Comparison of ENCODE assay signal across 8 mouse cellular contexts in the genomic region with DNA sequence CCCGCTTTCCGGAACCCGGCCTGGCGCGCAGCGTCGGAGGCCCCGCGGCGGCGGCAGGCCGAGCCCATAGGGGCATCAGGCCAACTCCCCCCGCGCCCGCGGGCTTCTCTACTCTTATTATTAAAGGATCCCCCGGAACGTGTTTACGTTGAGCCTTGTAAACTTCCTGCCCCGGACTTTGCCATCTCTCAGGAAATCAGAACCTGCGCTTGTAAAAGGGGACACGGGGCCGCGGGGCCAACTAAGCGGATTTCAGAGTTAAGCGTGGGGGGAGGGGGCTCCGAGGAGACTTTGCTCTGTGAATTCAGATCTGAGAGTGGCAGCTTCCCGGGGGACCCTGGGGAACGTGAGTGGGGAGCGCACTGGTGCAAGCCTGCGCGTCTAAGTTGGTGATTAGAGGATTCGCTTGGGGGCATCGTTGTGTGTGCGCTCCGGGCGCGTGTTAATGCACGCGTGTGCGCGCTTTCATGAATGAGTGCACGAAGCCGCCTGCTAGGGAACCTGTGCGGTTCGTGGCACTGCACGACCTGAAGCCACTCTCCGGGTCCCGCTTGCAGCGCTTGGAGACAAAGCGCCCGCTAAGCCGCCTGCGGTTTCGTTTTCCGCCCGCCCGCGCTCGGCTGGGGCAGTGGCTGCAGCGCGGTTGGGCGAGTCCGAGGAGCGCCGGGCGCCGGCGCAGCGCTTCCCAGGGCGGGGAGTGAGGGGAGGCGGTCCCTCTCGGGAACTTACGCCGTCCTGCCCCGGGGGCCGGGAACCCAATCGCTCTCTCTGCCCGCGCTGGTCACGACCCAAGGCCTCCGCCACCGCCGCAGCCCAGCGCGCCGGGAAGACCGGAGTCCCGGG. TPM values are rescaled to one million over a fixed set of nuclear protein-coding genes. Genes with fewer than 3 reads are reported as not detected.
DNase-seq lines count a peak whose midpoint lies in the region; ATAC-seq lines count a peak whose summit lies in the region.

No protein-coding gene starts in this region.

- peak; percentile 29 for DNase-seq in 3T3-L1 (ENCODE audit: low read depth, low spot score)
- DNase-seq in adrenal gland, postnatal 14 days = peak; percentile 82
- peak; percentile 68 for DNase-seq in forelimb bud, embryonic 11.5 days (ENCODE audit: low read depth, low spot score)
- no peak for DNase-seq in liver, embryonic 11.5 days (ENCODE audit: low spot score)
- DNase-seq in right cerebral cortex, postnatal 10 days (ENCODE audit: low spot score in 2 of 2) = no peak

- H3K36me3 ChIP-seq in hindbrain, embryonic 13.5 days = no peaks in the 10 kb centered on the region
- H3K36me3 ChIP-seq in liver, embryonic 11.5 days (ENCODE audit: control insufficient read depth, insufficient read depth, low read length) = no peaks in the 10 kb centered on the region
- no peaks in the 10 kb centered on the region for H3K36me3 ChIP-seq in neural tube, embryonic 12.5 days

- peaks cover 25% of the 10 kb centered on the region for H3K4me1 ChIP-seq in hindbrain, embryonic 13.5 days (replicated peaks)
- H3K4me1 ChIP-seq in liver, embryonic 11.5 days (replicated peaks; ENCODE audit: control insufficient read depth, insufficient read depth, low read length) = peaks cover 2% of the 10 kb centered on the region; the same call in 1 of the 2 replicates
- H3K4me1 ChIP-seq in neural tube, embryonic 12.5 days = peaks cover 27% of the 10 kb centered on the region

- H3K4me2 ChIP-seq in hindbrain, embryonic 13.5 days = peak overlapping the region; percentile 57
- H3K4me2 ChIP-seq in liver, embryonic 11.5 days = peak overlapping the region; percentile 65
- H3K4me2 ChIP-seq in neural tube, embryonic 12.5 days (replicated peaks) = peak overlapping the region; percentile 83

- peak overlapping the region; percentile 36 for H3K4me3 ChIP-seq in hindbrain, embryonic 13.5 days
- H3K4me3 ChIP-seq in liver, embryonic 11.5 days (ENCODE audit: low read depth, low read length) = peak overlapping the region; percentile 57
- H3K4me3 ChIP-seq in neural tube, embryonic 12.5 days = peak overlapping the region; percentile 44

- H3K27me3 ChIP-seq in hindbrain, embryonic 13.5 days = peaks cover 98% of the 10 kb centered on the region
- peaks cover 100% of the 10 kb centered on the region for H3K27me3 ChIP-seq in liver, embryonic 11.5 days (replicated peaks; ENCODE audit: control insufficient read depth, insufficient read depth, low read length)
- H3K27me3 ChIP-seq in neural tube, embryonic 12.5 days (replicated peaks) = peaks cover 98% of the 10 kb centered on the region

- no peak overlapping the region for H3K9ac ChIP-seq in hindbrain, embryonic 13.5 days
- peak overlapping the region; percentile 49 for H3K9ac ChIP-seq in liver, embryonic 11.5 days (ENCODE audit: low read depth, low read length)
- peak overlapping the region; percentile 38; the same call in 1 of the 2 replicates for H3K9ac ChIP-seq in neural tube, embryonic 12.5 days

- WGBS in hindbrain, embryonic 13.5 days = under 1% methylated on average over 87 of the region's 89 CpGs
- whole genome bisulfite sequencing in liver, embryonic 11.5 days = under 1% methylated on average over 89 of the region's 89 CpGs
- under 1% methylated on average over 89 of the region's 89 CpGs for WGBS in neural tube, embryonic 12.5 days

- no peak overlapping the region for H3K27ac ChIP-seq in hindbrain, embryonic 13.5 days
- peak overlapping the region; percentile 82 for H3K27ac ChIP-seq in liver, embryonic 11.5 days (ENCODE audit: low read depth, low read length)
- no peak overlapping the region for H3K27ac ChIP-seq in neural tube, embryonic 12.5 days

- ATAC-seq in hindbrain, embryonic 13.5 days (ENCODE audit: low FRiP score) = no peak
- ATAC-seq in liver, embryonic 11.5 days (replicated peaks; ENCODE audit: low FRiP score) = peak; percentile 48
- no peak; the same call in 1 of the 2 replicates for ATAC-seq in neural tube, embryonic 12.5 days (ENCODE audit: low FRiP score, low read depth)
- no peak for ATAC-seq in activated CD4-positive, CD25-positive, alpha-beta regulatory T cell, adult 4 months

- no peaks in the 10 kb centered on the region for H3K9me3 ChIP-seq in hindbrain, embryonic 13.5 days
- H3K9me3 ChIP-seq in liver, embryonic 11.5 days (ENCODE audit: control insufficient read depth, low read length) = no peaks in the 10 kb centered on the region
- no peaks in the 10 kb centered on the region for H3K9me3 ChIP-seq in neural tube, embryonic 12.5 days

RNA-seq across cellular contexts. Expression of a gene that starts 0.9 kb away (rescaled TPM):
- 1.1 and 1.2 TPM in 2 replicates for total RNA-seq in adrenal gland, postnatal 14 days (2021)
- polyA plus RNA-seq in hindbrain, embryonic 13.5 days (2015; fragmentation: Nextera tagmentation; extraction: Ambion mirVana) = 0.96 and 1.3 TPM in 2 replicates
- polyA plus RNA-seq in liver, embryonic 11.5 days (2014; fragmentation: Nextera tagmentation; extraction: Ambion mirVana) = 37.6 and 37.8 TPM in 2 replicates
- polyA plus RNA-seq in neural tube, embryonic 12.5 days (2016; fragmentation: Nextera tagmentation; extraction: Ambion mirVana) = 4.2 and 5.5 TPM in 2 replicates
- not detected for polyA plus RNA-seq in activated CD4-positive, CD25-positive, alpha-beta regulatory T cell, adult 4 months (2017; shearing (Covaris generic))

RNA-seq across cellular contexts. Expression of a gene that starts 24.9 kb away (rescaled TPM):
- total RNA-seq in adrenal gland, postnatal 14 days (2021) = 28.6 and 38.1 TPM in 2 replicates
- 53.8 and 54.1 TPM in 2 replicates for polyA plus RNA-seq in hindbrain, embryonic 13.5 days (2015; fragmentation: Nextera tagmentation; extraction: Ambion mirVana)
- polyA plus RNA-seq in liver, embryonic 11.5 days (2014; fragmentation: Nextera tagmentation; extraction: Ambion mirVana) = 48.1 and 50.6 TPM in 2 replicates
- 67.3 and 70.0 TPM in 2 replicates for polyA plus RNA-seq in neural tube, embryonic 12.5 days (2016; fragmentation: Nextera tagmentation; extraction: Ambion mirVana)
- polyA plus RNA-seq in activated CD4-positive, CD25-positive, alpha-beta regulatory T cell, adult 4 months (2017; shearing (Covaris generic)) = 10 to 100 TPM; 16.1 to 24.7 TPM

RNA-seq across cellular contexts. Expression of a gene that starts 32.7 kb away (rescaled TPM):
- 4.6 and 5.1 TPM in 2 replicates for total RNA-seq in adrenal gland, postnatal 14 days (2021)
- polyA plus RNA-seq in hindbrain, embryonic 13.5 days (2015; fragmentation: Nextera tagmentation; extraction: Ambion mirVana) = 2.8 and 4.1 TPM in 2 replicates
- polyA plus RNA-seq in liver, embryonic 11.5 days (2014; fragmentation: Nextera tagmentation; extraction: Ambion mirVana) = 2.6 and 3.4 TPM in 2 replicates
- polyA plus RNA-seq in neural tube, embryonic 12.5 days (2016; fragmentation: Nextera tagmentation; extraction: Ambion mirVana) = 17.0 and 20.9 TPM in 2 replicates
- polyA plus RNA-seq in activated CD4-positive, CD25-positive, alpha-beta regulatory T cell, adult 4 months (2017; shearing (Covaris generic)) = not detected

RNA-seq across cellular contexts. Expression of a gene that starts 44.4 kb away (rescaled TPM):
- 0.41 TPM in 1 of 2 replicates, not detected in the other for total RNA-seq in adrenal gland, postnatal 14 days (2021)
- 0.16 and 0.27 TPM in 2 replicates for polyA plus RNA-seq in hindbrain, embryonic 13.5 days (2015; fragmentation: Nextera tagmentation; extraction: Ambion mirVana)
- 0.61 and 0.73 TPM in 2 replicates for polyA plus RNA-seq in liver, embryonic 11.5 days (2014; fragmentation: Nextera tagmentation; extraction: Ambion mirVana)
- 1.1 and 1.6 TPM in 2 replicates for polyA plus RNA-seq in neural tube, embryonic 12.5 days (2016; fragmentation: Nextera tagmentation; extraction: Ambion mirVana)
- not detected for polyA plus RNA-seq in activated CD4-positive, CD25-positive, alpha-beta regulatory T cell, adult 4 months (2017; shearing (Covaris generic))

Comparison
In these comparisons a context has a peak if more than half of its experiments do, and no peak if none do; other contexts are left out.
1. DNase-seq: peak in 3T3-L1 (single experiment), adrenal gland, postnatal 14 days (single experiment) and forelimb bud, embryonic 11.5 days (single experiment); none in liver, embryonic 11.5 days (single experiment) and right cerebral cortex, postnatal 10 days (0 of 2).
2. Peak in every context shown above with its lines, with median percentiles within 50 percentile points of each other: H3K4me2 ChIP-seq and H3K4me3 ChIP-seq.